Mouse (Mus musculus) liver, adult 2 months (tissue): ENCODE data around the gene Iqcg.

ENCODE experiments used
- CTCF ChIP-seq: fragments of 200-500 bp; IDR thresholded peaks from 2 replicates; pipeline ENCODE4 v1.5.1; 2011; ENCODE audit warnings: low read depth, low read length, control low read depth
- POLR2A ChIP-seq: fragments of 200-500 bp; IDR thresholded peaks from 2 replicates; pipeline ENCODE4 v1.6.1; 2011; ENCODE audit warnings: low read length, control low read depth; ENCODE audit not compliant: insufficient read depth; ENCODE audit errors: extremely low read depth

DNA sequence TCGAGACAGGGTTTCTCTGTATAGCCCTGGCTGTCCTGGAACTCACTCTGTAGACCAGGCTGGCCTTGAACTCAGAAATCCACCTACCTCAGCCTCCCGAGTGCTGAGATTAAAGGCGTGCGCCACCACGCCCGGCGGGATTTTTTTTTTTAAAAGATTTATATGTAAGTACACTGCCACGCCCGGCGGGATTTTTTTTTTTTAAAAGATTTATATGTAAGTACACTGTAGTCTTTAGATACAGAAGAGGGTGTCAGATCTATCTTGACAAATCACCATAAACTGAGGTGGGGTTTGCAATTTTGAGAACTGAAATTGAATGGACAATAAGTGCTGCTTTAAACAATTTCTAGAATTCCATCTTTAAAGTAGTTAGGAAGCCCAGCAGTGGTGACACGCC is 5.4 kb upstream of the Iqcg start:
- TF ChIP-seq CTCF (no peak), POLR2A (no peak)
